Mouse (Mus musculus) heart, embryonic 13.5 days (tissue): ENCODE results near the gene Pkig. TPM values are rescaled to one million over a fixed set of nuclear protein-coding genes. Genes with fewer than 3 reads are reported as not detected.

Source experiments
- ATAC-seq: fragments of 200-750 bp; cut with Nextera tagmentation; 2 replicates; pipeline ENCODE4 v1.8.0; 2017; ENCODE audit warnings: moderate TSS enrichment; ENCODE audit not compliant: insufficient number of reproducible peaks, low FRiP score, low TSS enrichment; ENCODE audit errors: extremely low read depth
- H3K27ac ChIP-seq: fragments of 300-500 bp; sonication (generic); replicated peaks from 2 replicates; pipeline ENCODE4 v1.5.1; 2015; ENCODE audit warnings: moderate library complexity, mild to moderate bottlenecking, inconsistent platforms
- H3K27me3 ChIP-seq: fragments of 300-500 bp; sonication (generic); replicated peaks from 2 replicates; pipeline ENCODE4 v1.6.1; 2015; ENCODE audit warnings: mild to moderate bottlenecking, inconsistent platforms
- H3K36me3 ChIP-seq: fragments of 300-500 bp; sonication (generic); 2 replicates; pipeline ENCODE4 v1.6.1; 2015; ENCODE audit warnings: mild to moderate bottlenecking, inconsistent platforms
- H3K4me1 ChIP-seq: fragments of 300-500 bp; sonication (generic); 2 replicates; pipeline ENCODE4 v1.6.1; 2015; ENCODE audit warnings: inconsistent platforms
- H3K4me2 ChIP-seq: fragments of 300-500 bp; sonication (generic); 2 replicates; pipeline ENCODE4 v1.6.1; 2015; ENCODE audit warnings: inconsistent platforms, mild to moderate bottlenecking, moderate library complexity
- H3K4me3 ChIP-seq: fragments of 300-500 bp; sonication (generic); 2 replicates; pipeline ENCODE4 v1.5.1; 2015; ENCODE audit warnings: moderate library complexity, mild to moderate bottlenecking, inconsistent platforms
- H3K9ac ChIP-seq: fragments of 300-500 bp; sonication (generic); 2 replicates; pipeline ENCODE4 v1.6.1; 2015; ENCODE audit warnings: inconsistent platforms, mild to moderate bottlenecking, moderate library complexity
- H3K9me3 ChIP-seq: fragments of 300-500 bp; sonication (generic); 2 replicates; pipeline ENCODE4 v1.6.1; 2016; ENCODE audit warnings: inconsistent platforms
- WGBS: fragments of 180-500 bp; shearing (Covaris S2); methylation state at CpG from one replicate; pipeline ENCODE4 v1.1.7; 2015; ENCODE audit warnings: mixed read lengths; 5-methylcytosine and 5-hydroxymethylcytosine counted together
- polyA plus RNA-seq: library from polyadenylated mRNA; unstranded; fragments of >200 nt; fragmentation: Nextera tagmentation; extraction: Ambion mirVana; gene quantifications from 2 replicates; pipeline ENCODE4 v1.2.1, GENCODE M21; 2015

The Pkig gene
- polyA plus RNA-seq, 1 experiment from 2014 or later = 233 TPM

- H3K27ac ChIP-seq = peak overlapping the region; percentile 77
- no peaks in the 10 kb centered on the region for H3K27me3 ChIP-seq
- peaks cover 3% of the 10 kb centered on the region; the same call in 1 of the 2 replicates for H3K36me3 ChIP-seq
- peaks cover 76% of the 10 kb centered on the region for H3K4me1 ChIP-seq
- no peak for ATAC-seq
- H3K9me3 ChIP-seq = no peaks in the 10 kb centered on the region
- H3K9ac ChIP-seq = peak overlapping the region; percentile 63; the same call in 1 of the 2 replicates
- H3K4me3 ChIP-seq = no peak overlapping the region
- 78% methylated on average over 8 of the region's 8 CpGs for WGBS
- H3K4me2 ChIP-seq = no peak overlapping the region
Measured at GRCm38 (mm10) chr2:163711368-163711868, 53.2 kb downstream of the Pkig start.

GRCm38 (mm10) chr2:163712473-163712872, 54.3 kb downstream of the Pkig start:
- peak overlapping the region; percentile 63 for H3K9ac ChIP-seq
- WGBS = 34% methylated on average over 7 of the region's 7 CpGs
- no peak for ATAC-seq
- no peaks in the 10 kb centered on the region for H3K9me3 ChIP-seq
- H3K4me3 ChIP-seq = no peak overlapping the region
- peak overlapping the region; percentile 77 for H3K27ac ChIP-seq
- H3K4me2 ChIP-seq = no peak overlapping the region
- peaks cover 80% of the 10 kb centered on the region for H3K4me1 ChIP-seq
- no peaks in the 10 kb centered on the region for H3K27me3 ChIP-seq
- peaks cover 3% of the 10 kb centered on the region; the same call in 1 of the 2 replicates for H3K36me3 ChIP-seq

DNA sequence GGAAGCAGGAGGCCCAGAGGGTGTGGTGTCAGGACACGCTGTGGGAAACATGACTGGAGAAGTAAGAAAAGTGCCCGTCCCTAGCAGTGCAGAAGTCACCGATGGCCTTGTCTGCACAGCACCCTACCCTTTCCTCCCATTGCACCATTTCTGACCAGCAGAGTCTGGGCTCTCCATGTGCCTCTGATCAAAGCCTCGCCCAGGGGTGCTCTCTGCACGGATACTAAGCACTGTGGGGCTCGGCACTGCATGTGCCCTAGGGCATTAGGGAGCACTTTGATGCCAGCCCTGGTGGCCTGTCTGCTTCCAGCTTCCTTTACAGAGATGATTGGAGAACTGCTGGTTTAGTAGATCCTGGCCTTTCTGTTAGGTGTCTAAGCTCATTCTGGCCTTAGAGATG, 54.7 kb downstream of the Pkig start:
- WGBS = 72% methylated on average over 6 of the region's 6 CpGs
- peaks cover 3% of the 10 kb centered on the region; the same call in 1 of the 2 replicates for H3K36me3 ChIP-seq
- no peaks in the 10 kb centered on the region for H3K9me3 ChIP-seq
- peak overlapping the region; percentile 77 for H3K27ac ChIP-seq
- no peak for ATAC-seq
- no peak overlapping the region for H3K4me3 ChIP-seq
- H3K27me3 ChIP-seq = no peaks in the 10 kb centered on the region
- H3K9ac ChIP-seq = peak overlapping the region; percentile 63
- no peak overlapping the region for H3K4me2 ChIP-seq
- peaks cover 79% of the 10 kb centered on the region for H3K4me1 ChIP-seq

- Histone ChIP-seq H3K36me3 (peaks cover 3% of the 10 kb centered on the region; the same call in 1 of the 2 replicates), H3K4me3 (no peak overlapping the region), H3K9ac (peak overlapping the region; percentile 2; the same call in 1 of the 2 replicates), H3K9me3 (no peaks in the 10 kb centered on the region), H3K27ac (0 out of 2 replicates have a peak overlapping the region, but pooled peaks have one; percentile 16), H3K4me2 (no peak overlapping the region), H3K4me1 (peaks cover 77% of the 10 kb centered on the region), H3K27me3 (no peaks in the 10 kb centered on the region)
- no peak for ATAC-seq
- WGBS = 78% methylated on average over 3 of the region's 3 CpGs
Measured at GRCm38 (mm10) chr2:163713340-163713739, 55.2 kb downstream of the Pkig start.

DNA sequence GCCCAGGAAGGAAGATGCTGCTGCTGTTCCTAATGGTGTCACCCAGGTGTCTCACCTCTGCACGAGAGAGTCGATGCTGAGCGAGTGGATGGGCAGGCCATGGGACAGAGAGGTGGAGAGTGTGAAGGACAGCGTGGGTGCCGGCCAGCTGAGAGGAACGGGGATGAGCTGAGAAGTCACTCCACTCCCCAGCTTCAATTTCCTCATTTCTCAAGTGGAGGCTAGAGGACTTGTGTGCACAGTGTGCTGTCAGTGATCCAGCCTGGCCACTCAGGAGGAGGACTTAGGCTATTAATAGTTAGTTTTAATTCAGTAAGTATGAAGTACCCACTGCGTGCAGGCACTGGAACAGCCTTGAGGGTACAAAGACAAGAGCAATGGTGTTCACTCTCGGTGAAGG, 58.3 kb downstream of the Pkig start:
- Histone ChIP-seq H3K9me3 (no peaks in the 10 kb centered on the region), H3K27ac (peak overlapping the region; percentile 88), H3K36me3 (peaks cover 9% of the 10 kb centered on the region), H3K4me2 (peak overlapping the region; percentile 37), H3K4me3 (no peak overlapping the region), H3K27me3 (no peaks in the 10 kb centered on the region), H3K4me1 (peaks cover 61% of the 10 kb centered on the region), H3K9ac (peak overlapping the region; percentile 47)
- ATAC-seq = no peak; the same call in 1 of the 2 replicates
- WGBS = 42% methylated on average over 8 of the region's 8 CpGs

DNA sequence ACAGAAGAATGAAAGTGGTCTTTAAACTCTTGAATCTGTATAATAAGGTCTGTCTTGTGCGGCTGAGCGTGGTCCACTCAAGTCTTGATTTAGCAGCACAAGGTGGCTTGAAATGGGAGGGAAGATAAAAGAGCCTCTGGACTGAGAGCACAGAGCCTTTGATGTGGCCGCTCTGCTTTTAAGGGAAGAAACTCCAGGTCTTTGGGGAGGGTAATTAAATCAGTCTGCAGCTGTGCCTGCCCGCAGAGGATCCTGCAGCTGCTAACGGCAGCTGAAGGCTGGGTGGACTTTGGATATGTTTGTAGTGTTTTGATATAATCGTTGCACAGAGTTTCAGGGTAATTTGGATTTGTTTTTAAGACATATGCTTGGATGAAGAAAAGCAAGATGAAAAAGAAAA, 58.7 kb downstream of the Pkig start:
- no peak for ATAC-seq
- 25% methylated on average over 6 of the region's 6 CpGs for WGBS
- no peaks in the 10 kb centered on the region for H3K27me3 ChIP-seq
- H3K4me2 ChIP-seq = peak overlapping the region; percentile 37
- no peaks in the 10 kb centered on the region for H3K9me3 ChIP-seq
- H3K36me3 ChIP-seq = peaks cover 13% of the 10 kb centered on the region
- H3K27ac ChIP-seq = peak overlapping the region; percentile 88
- H3K4me1 ChIP-seq = peaks cover 57% of the 10 kb centered on the region
- peak overlapping the region; percentile 47 for H3K9ac ChIP-seq
- no peak overlapping the region for H3K4me3 ChIP-seq

DNA sequence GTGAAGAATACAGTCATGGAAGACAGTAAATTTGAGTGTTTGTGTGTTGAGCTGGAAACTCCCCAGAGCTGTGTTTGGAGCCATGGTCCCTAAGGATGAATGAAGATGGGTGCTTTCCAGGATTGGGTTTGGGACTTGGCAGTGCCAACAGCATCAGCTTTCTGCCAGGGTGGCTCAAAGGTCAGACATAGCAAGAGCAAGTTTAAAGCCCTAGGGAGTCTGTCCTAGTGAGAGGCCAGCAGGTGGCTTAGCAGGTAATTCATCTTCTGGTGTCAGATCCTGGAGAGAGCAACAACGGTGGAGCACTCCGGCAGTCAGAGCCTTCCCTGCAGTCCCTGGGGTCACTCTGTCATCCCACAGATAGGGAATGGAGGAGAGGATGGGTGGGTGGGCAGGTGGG, 60.3 kb downstream of the Pkig start:
- WGBS = 32% methylated on average over 2 of the region's 2 CpGs
- Histone ChIP-seq H3K36me3 (peaks cover 20% of the 10 kb centered on the region), H3K27me3 (no peaks in the 10 kb centered on the region), H3K4me1 (peaks cover 53% of the 10 kb centered on the region), H3K4me3 (no peak overlapping the region), H3K27ac (peak overlapping the region; percentile 76), H3K9me3 (no peaks in the 10 kb centered on the region), H3K9ac (peak overlapping the region; percentile 69), H3K4me2 (no peak overlapping the region)
- no peak for ATAC-seq

DNA sequence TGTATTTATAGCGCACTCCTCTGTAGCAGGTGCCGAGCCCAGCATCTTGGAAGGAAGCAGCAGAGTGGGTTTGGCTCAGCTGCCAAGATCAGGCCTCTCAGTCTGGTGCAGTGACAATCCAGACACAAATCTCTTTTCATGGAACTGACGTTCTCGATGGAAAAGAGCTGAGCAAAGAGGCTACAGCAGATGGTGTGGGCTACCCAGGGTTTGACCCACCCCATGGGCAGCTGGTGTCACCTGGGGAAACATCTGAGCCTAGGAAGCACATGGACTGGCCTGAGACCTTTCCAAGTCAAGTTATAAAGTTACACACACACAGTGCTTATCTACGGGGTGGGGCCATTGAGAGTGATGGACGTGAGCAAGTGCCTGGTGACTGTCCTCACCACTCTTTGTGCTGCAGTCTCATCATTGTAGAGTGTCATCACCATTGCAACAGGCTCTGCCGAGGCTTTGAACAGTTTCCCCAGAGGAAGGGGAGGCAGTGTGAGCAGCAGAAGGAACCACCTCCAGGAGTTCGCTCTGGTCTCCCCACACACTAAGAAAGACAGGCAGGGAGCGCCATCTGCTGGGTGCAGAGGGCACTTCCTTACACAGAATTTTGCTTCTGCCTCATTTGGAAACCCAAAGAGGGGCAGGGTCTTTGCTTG, 60.9 kb downstream of the Pkig start:
- 24% methylated on average over 9 of the region's 9 CpGs for WGBS
- peak overlapping the region; percentile 69 for H3K9ac ChIP-seq
- ATAC-seq = no peak
- H3K36me3 ChIP-seq = peaks cover 23% of the 10 kb centered on the region
- H3K27me3 ChIP-seq = no peaks in the 10 kb centered on the region
- H3K4me1 ChIP-seq = peaks cover 53% of the 10 kb centered on the region
- no peaks in the 10 kb centered on the region for H3K9me3 ChIP-seq
- H3K4me2 ChIP-seq = peak overlapping the region; percentile 34
- H3K27ac ChIP-seq = peak overlapping the region; percentile 76
- H3K4me3 ChIP-seq = no peak overlapping the region

DNA sequence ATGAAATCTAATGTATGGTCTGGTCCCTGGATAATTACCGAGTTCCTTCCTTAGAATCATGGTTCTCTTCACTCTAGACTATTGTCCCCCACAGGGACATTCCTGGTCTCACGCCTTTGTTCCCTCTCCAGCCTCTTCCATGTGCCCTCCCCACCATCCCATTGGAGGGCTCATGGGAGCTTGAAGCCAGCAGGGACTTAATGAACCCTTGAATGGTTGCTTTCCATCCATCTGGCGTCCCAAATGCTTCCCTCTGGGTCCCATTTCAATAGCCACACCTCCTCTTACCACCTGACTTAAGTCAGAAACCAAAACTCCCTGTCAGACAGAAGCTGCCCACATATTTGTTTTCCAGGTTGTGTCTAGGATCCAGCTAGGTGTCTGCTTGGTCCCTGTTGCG, 61.4 kb downstream of the Pkig start:
- ATAC-seq = no peak
- WGBS = 45% methylated on average over 4 of the region's 4 CpGs
- Histone ChIP-seq H3K27me3 (no peaks in the 10 kb centered on the region), H3K4me2 (no peak overlapping the region), H3K4me1 (peaks cover 53% of the 10 kb centered on the region), H3K27ac (0 out of 2 replicates have a peak overlapping the region, but pooled peaks have one; percentile 16), H3K9ac (no peak overlapping the region), H3K9me3 (no peaks in the 10 kb centered on the region), H3K36me3 (peaks cover 28% of the 10 kb centered on the region), H3K4me3 (no peak overlapping the region)

- Histone ChIP-seq H3K4me2 (no peak overlapping the region), H3K36me3 (peaks cover 57% of the 10 kb centered on the region), H3K4me1 (peaks cover 36% of the 10 kb centered on the region), H3K9me3 (no peaks in the 10 kb centered on the region), H3K4me3 (no peak overlapping the region), H3K9ac (no peak overlapping the region), H3K27me3 (no peaks in the 10 kb centered on the region), H3K27ac (peak overlapping the region; percentile 53; the same call in 1 of the 2 replicates)
- ATAC-seq = no peak
- WGBS = 64% methylated on average over 7 of the region's 7 CpGs
Measured at GRCm38 (mm10) chr2:163722550-163722949, 64.4 kb downstream of the Pkig start.

- H3K36me3 ChIP-seq = peaks cover 80% of the 10 kb centered on the region
- H3K9ac ChIP-seq = no peak overlapping the region
- no peaks in the 10 kb centered on the region for H3K9me3 ChIP-seq
- H3K4me2 ChIP-seq = no peak overlapping the region
- WGBS = 72% methylated on average over 5 of the region's 5 CpGs
- H3K4me1 ChIP-seq = peaks cover 20% of the 10 kb centered on the region
- no peak for ATAC-seq
- H3K27me3 ChIP-seq = no peaks in the 10 kb centered on the region
- no peak overlapping the region for H3K4me3 ChIP-seq
- H3K27ac ChIP-seq = no peak overlapping the region; the same call in 1 of the 2 replicates
Measured at GRCm38 (mm10) chr2:163726766-163727393, 68.7 kb downstream of the Pkig start.
